Mouse (Mus musculus) hindbrain, embryonic 12.5 days (tissue): ENCODE data around the gene Rhobtb3. TPM values are rescaled to one million over a fixed set of nuclear protein-coding genes. Genes with fewer than 3 reads are reported as not detected.

Source experiments
- ATAC-seq: fragments of 200-750 bp; cut with Nextera tagmentation; 2 replicates; pipeline ENCODE4 v1.8.0; 2017; ENCODE audit warnings: moderate TSS enrichment; ENCODE audit not compliant: low FRiP score
- H3K27ac ChIP-seq: fragments of 300-500 bp; sonication (generic); 2 replicates; pipeline ENCODE4 v1.5.1; 2016; ENCODE audit warnings: mild to moderate bottlenecking
- H3K27me3 ChIP-seq: fragments of 300-500 bp; sonication (generic); 2 replicates; pipeline ENCODE4 v1.6.1; 2016; ENCODE audit warnings: mild to moderate bottlenecking
- H3K36me3 ChIP-seq: fragments of 300-500 bp; sonication (generic); 2 replicates; pipeline ENCODE4 v1.6.1; 2016; ENCODE audit warnings: mild to moderate bottlenecking
- H3K4me1 ChIP-seq: fragments of 300-500 bp; sonication (generic); 2 replicates; pipeline ENCODE4 v1.6.1; 2016
- H3K4me2 ChIP-seq: fragments of 300-500 bp; sonication (generic); replicated peaks from 2 replicates; pipeline ENCODE4 v1.6.1; 2016; ENCODE audit warnings: mild to moderate bottlenecking
- H3K4me3 ChIP-seq: fragments of 300-500 bp; sonication (generic); 2 replicates; pipeline ENCODE4 v1.5.1; 2016; ENCODE audit warnings: mild to moderate bottlenecking
- H3K9ac ChIP-seq: fragments of 300-500 bp; sonication (generic); 2 replicates; pipeline ENCODE4 v1.6.1; 2016; ENCODE audit warnings: mild to moderate bottlenecking, moderate library complexity
- H3K9me3 ChIP-seq: fragments of 300-500 bp; sonication (generic); replicated peaks from 2 replicates; pipeline ENCODE4 v1.6.1; 2016; ENCODE audit warnings: mild to moderate bottlenecking
- WGBS: fragments of 180-500 bp; shearing (Covaris S2); methylation state at CpG from one replicate; pipeline ENCODE4 v1.1.7; 2016; 5-methylcytosine and 5-hydroxymethylcytosine counted together
- polyA plus RNA-seq: library from polyadenylated mRNA; unstranded; fragments of >200 nt; fragmentation: Nextera tagmentation; extraction: Ambion mirVana; gene quantifications from 2 replicates; pipeline ENCODE4 v1.2.1, GENCODE M21; 2016

Gene Rhobtb3
- 54.9 and 56.6 TPM in 2 replicates for polyA plus RNA-seq

GRCm38 (mm10) chr13:75943189-75944043 lies at the start of gene Rhobtb3:
Rhobtb3 (minus strand) TSS chr13:75943925.
- Histone ChIP-seq H3K4me3 (peak within 1 kb of the TSS; percentile 80), H3K27me3 (no peaks in the 10 kb centered on the region), H3K9ac (peak within 1 kb of the TSS; percentile 96), H3K4me2 (peak within 1 kb of the TSS; percentile 72), H3K36me3 (peaks cover 10% of the 10 kb centered on the region), H3K4me1 (peaks cover 15% of the 10 kb centered on the region), H3K27ac (peak within 1 kb of the TSS; percentile 99), H3K9me3 (no peaks in the 10 kb centered on the region)
- peak; percentile 91 for ATAC-seq
- under 1% methylated on average over 104 of the region's 110 CpGs for WGBS

- H3K4me2 ChIP-seq = no peak overlapping the region
Observed at GRCm38 (mm10) chr13:75992169-75993028, 48.7 kb upstream of the Rhobtb3 start.

GRCm38 (mm10) chr13:75988096-75988495 lies 44.4 kb upstream of the Rhobtb3 start:
- H3K36me3 ChIP-seq = no peaks in the 10 kb centered on the region
- WGBS = 97% methylated on average over 1 of the region's 1 CpGs
- no peaks in the 10 kb centered on the region for H3K9me3 ChIP-seq
- no peak overlapping the region for H3K27ac ChIP-seq
- no peak overlapping the region for H3K4me2 ChIP-seq
- H3K27me3 ChIP-seq = no peaks in the 10 kb centered on the region
- H3K4me1 ChIP-seq = 0 out of 2 replicates have a peak, but pooled peaks cover 3% of the 10 kb centered on the region
- no peak for ATAC-seq
- H3K4me3 ChIP-seq = no peak overlapping the region
- H3K9ac ChIP-seq = no peak overlapping the region

More at GRCm38 (mm10) chr13:75992169-75993028, 48.7 kb upstream of the Rhobtb3 start:
- H3K36me3 ChIP-seq = no peaks in the 10 kb centered on the region
- no peak overlapping the region for H3K4me3 ChIP-seq
- no peaks in the 10 kb centered on the region for H3K27me3 ChIP-seq
- H3K9ac ChIP-seq = no peak overlapping the region
- ATAC-seq = peak; percentile 96
- peak overlapping the region; percentile 57; the same call in 1 of the 2 replicates for H3K27ac ChIP-seq
- H3K9me3 ChIP-seq = 0 out of 2 replicates have a peak, but pooled peaks cover 3% of the 10 kb centered on the region
- 50% methylated on average over 9 of the region's 9 CpGs for WGBS
- H3K4me1 ChIP-seq = 0 out of 2 replicates have a peak, but pooled peaks cover 3% of the 10 kb centered on the region

GRCm38 (mm10) chr13:75981901-75982300 lies 38.2 kb upstream of the Rhobtb3 start:
- Histone ChIP-seq H3K36me3 (no peaks in the 10 kb centered on the region), H3K9ac (no peak overlapping the region), H3K27me3 (no peaks in the 10 kb centered on the region), H3K4me1 (no peaks in the 10 kb centered on the region), H3K27ac (no peak overlapping the region), H3K4me2 (no peak overlapping the region), H3K9me3 (no peaks in the 10 kb centered on the region), H3K4me3 (no peak overlapping the region)
- ATAC-seq = no peak

GRCm38 (mm10) chr13:75976649-75977048 lies 32.9 kb upstream of the Rhobtb3 start:
- no peaks in the 10 kb centered on the region for H3K27me3 ChIP-seq
- 80% methylated on average over 2 of the region's 2 CpGs for WGBS
- no peaks in the 10 kb centered on the region for H3K4me1 ChIP-seq
- no peak overlapping the region for H3K27ac ChIP-seq
- no peaks in the 10 kb centered on the region for H3K36me3 ChIP-seq
- ATAC-seq = no peak
- H3K9me3 ChIP-seq = no peaks in the 10 kb centered on the region
- H3K9ac ChIP-seq = no peak overlapping the region
- no peak overlapping the region for H3K4me3 ChIP-seq
- no peak overlapping the region for H3K4me2 ChIP-seq

GRCm38 (mm10) chr13:75976218-75976617 lies 32.5 kb upstream of the Rhobtb3 start:
- ATAC-seq = no peak
- Histone ChIP-seq H3K9ac (no peak overlapping the region), H3K4me2 (no peak overlapping the region), H3K4me3 (no peak overlapping the region), H3K36me3 (no peaks in the 10 kb centered on the region), H3K9me3 (no peaks in the 10 kb centered on the region), H3K27me3 (no peaks in the 10 kb centered on the region), H3K4me1 (no peaks in the 10 kb centered on the region), H3K27ac (no peak overlapping the region)
- 84% methylated on average over 2 of the region's 2 CpGs for WGBS

- no peak overlapping the region for H3K4me2 ChIP-seq
- H3K36me3 ChIP-seq = no peaks in the 10 kb centered on the region
- 71% methylated on average over 1 of the region's 1 CpGs for WGBS
- no peak overlapping the region for H3K4me3 ChIP-seq
- H3K9ac ChIP-seq = no peak overlapping the region
- no peaks in the 10 kb centered on the region for H3K4me1 ChIP-seq
- H3K9me3 ChIP-seq = no peaks in the 10 kb centered on the region
- H3K27ac ChIP-seq = no peak overlapping the region
- no peak for ATAC-seq
- H3K27me3 ChIP-seq = no peaks in the 10 kb centered on the region
Observed at GRCm38 (mm10) chr13:75975629-75976028, 31.9 kb upstream of the Rhobtb3 start.

GRCm38 (mm10) chr13:75974481-75974880 lies 30.8 kb upstream of the Rhobtb3 start:
- 85% methylated on average over 2 of the region's 2 CpGs for WGBS
- Histone ChIP-seq H3K4me3 (no peak overlapping the region), H3K9me3 (no peaks in the 10 kb centered on the region), H3K9ac (no peak overlapping the region), H3K36me3 (no peaks in the 10 kb centered on the region), H3K4me2 (no peak overlapping the region), H3K27me3 (no peaks in the 10 kb centered on the region), H3K27ac (no peak overlapping the region), H3K4me1 (no peaks in the 10 kb centered on the region)
- no peak for ATAC-seq

GRCm38 (mm10) chr13:75966850-75967249 lies 23.1 kb upstream of the Rhobtb3 start, which contains the start of gene Spata9:
Spata9 (plus strand) TSS chr13:75967150.
- Histone ChIP-seq H3K9ac (no peak within 1 kb of the TSS), H3K36me3 (no peaks in the 10 kb centered on the region), H3K27ac (no peak within 1 kb of the TSS), H3K27me3 (no peaks in the 10 kb centered on the region), H3K4me3 (no peak within 1 kb of the TSS), H3K9me3 (no peaks in the 10 kb centered on the region), H3K4me2 (no peak within 1 kb of the TSS), H3K4me1 (no peaks in the 10 kb centered on the region)
- no peak for ATAC-seq
- 90% methylated on average over 1 of the region's 1 CpGs for WGBS

GRCm38 (mm10) chr13:75955357-75955992 lies 11.8 kb upstream of the Rhobtb3 start:
- H3K9me3 ChIP-seq = no peaks in the 10 kb centered on the region; the same call in 1 of the 2 replicates
- H3K36me3 ChIP-seq = no peaks in the 10 kb centered on the region
- H3K4me3 ChIP-seq = no peak overlapping the region
- no peaks in the 10 kb centered on the region for H3K4me1 ChIP-seq
- H3K4me2 ChIP-seq = no peak overlapping the region
- ATAC-seq = no peak
- H3K27ac ChIP-seq = no peak overlapping the region
- no peak overlapping the region for H3K9ac ChIP-seq
- no peaks in the 10 kb centered on the region for H3K27me3 ChIP-seq

GRCm38 (mm10) chr13:75950295-75950694 lies 6.6 kb upstream of the Rhobtb3 start:
- H3K27ac ChIP-seq = no peak overlapping the region
- H3K9ac ChIP-seq = no peak overlapping the region
- H3K4me3 ChIP-seq = no peak overlapping the region
- no peak for ATAC-seq
- no peaks in the 10 kb centered on the region for H3K27me3 ChIP-seq
- H3K9me3 ChIP-seq = no peaks in the 10 kb centered on the region; the same call in 1 of the 2 replicates
- no peaks in the 10 kb centered on the region for H3K36me3 ChIP-seq
- no peaks in the 10 kb centered on the region for H3K4me1 ChIP-seq
- WGBS = 55% methylated on average over 1 of the region's 1 CpGs
- H3K4me2 ChIP-seq = no peak overlapping the region
